Mouse (Mus musculus): ENCODE results near the gene Atf1.

GRCm38 (mm10) chr15:100186234-100186633 lies 41.4 kb upstream of the Atf1 start:
- TF ChIP-seq TCF12 (IDR thresholded peaks at IDR 0.05; ENCODE audit: insufficient read depth, poor library complexity, severe bottlenecking) (no peak), TCF3 (IDR thresholded peaks at IDR 0.05; ENCODE audit: insufficient read length, low read depth) (no peak), POLR2A (IDR thresholded peaks at IDR 0.05; ENCODE audit: insufficient read length, low read depth) (no peak), MAX (IDR thresholded peaks at IDR 0.05; ENCODE audit: low read depth) (no peak)

Measured in myocyte (in vitro differentiated cells).